8 mouse cellular contexts compared by ENCODE assay signal in genomic region chr14:120297137-120297749, GRCm38 (mm10). TPM values are rescaled to one million over a fixed set of nuclear protein-coding genes. Genes with fewer than 3 reads are reported as not detected.
DNase-seq lines count a peak whose midpoint lies in the region; ATAC-seq and TF ChIP-seq lines count a peak whose summit lies in the region.

No protein-coding gene starts in this region.

- WGBS in midbrain, embryonic 10.5 days, result 77% methylated on average over 16 of the region's 16 CpGs
- 66% methylated on average over 16 of the region's 16 CpGs for WGBS in midbrain, embryonic 13.5 days
- WGBS in kidney, embryonic 16.5 days, result 10% methylated on average over 16 of the region's 16 CpGs
- 20% methylated on average over 16 of the region's 16 CpGs for WGBS in small intestine, adult 2 months

- H3K36me3 ChIP-seq in midbrain, embryonic 10.5 days, result no peaks in the 10 kb centered on the region
- H3K36me3 ChIP-seq in midbrain, embryonic 13.5 days, result no peaks in the 10 kb centered on the region
- no peaks in the 10 kb centered on the region; the same call in 1 of the 2 replicates for H3K36me3 ChIP-seq in kidney, embryonic 16.5 days (ENCODE audit: insufficient read depth, low read length)
- H3K36me3 ChIP-seq in small intestine, adult 2 months (ENCODE audit: control insufficient read depth, insufficient read depth, low read length), result no peaks in the 10 kb centered on the region; the same call in 1 of the 2 replicates

- H3K9ac ChIP-seq in midbrain, embryonic 13.5 days (replicated peaks), result no peak overlapping the region; the same call in 1 of the 2 replicates
- peak overlapping the region; percentile 58 for H3K9ac ChIP-seq in kidney, embryonic 16.5 days (replicated peaks; ENCODE audit: low read length)

- peaks cover 26% of the 10 kb centered on the region for H3K4me1 ChIP-seq in midbrain, embryonic 10.5 days
- peaks cover 20% of the 10 kb centered on the region for H3K4me1 ChIP-seq in midbrain, embryonic 13.5 days (replicated peaks)
- peaks cover 63% of the 10 kb centered on the region for H3K4me1 ChIP-seq in kidney, embryonic 16.5 days (ENCODE audit: insufficient read depth, low read length)
- peaks cover 36% of the 10 kb centered on the region; the same call in 1 of the 2 replicates for H3K4me1 ChIP-seq in small intestine, adult 2 months (ENCODE audit: control insufficient read depth, insufficient read depth, insufficient read length, low read length)

- TF ChIP-seq POLR2A in small intestine, adult 2 months (IDR thresholded peaks at IDR 0.05; ENCODE audit: low read depth, low read length), result no peak

- peak overlapping the region; percentile 42; the same call in 1 of the 2 replicates for H3K27ac ChIP-seq in midbrain, embryonic 10.5 days (replicated peaks)
- no peak overlapping the region for H3K27ac ChIP-seq in midbrain, embryonic 13.5 days
- peak overlapping the region; percentile 93 for H3K27ac ChIP-seq in kidney, embryonic 16.5 days (ENCODE audit: low read length)
- peak overlapping the region; percentile 41 for H3K27ac ChIP-seq in small intestine, adult 2 months (ENCODE audit: insufficient read depth, low read depth, low read length)

- peak; percentile 53 for DNase-seq in adrenal gland, postnatal 14 days
- DNase-seq in adrenal gland, postnatal 4 days (ENCODE audit: low spot score in 2 of 2), result no peak
- no peak for DNase-seq in midbrain, embryonic 10.5 days (ENCODE audit: low spot score)
- no peak for DNase-seq in cerebellum, adult 9-10 months
- no peak for DNase-seq in layer of hippocampus, adult 9-11 months

- no peak for TF ChIP-seq CTCF in small intestine, adult 2 months (IDR thresholded peaks at IDR 0.05; ENCODE audit: extremely low read depth, insufficient read length, insufficient replicate concordance, low read depth, low read length)

- H3K4me2 ChIP-seq in midbrain, embryonic 13.5 days (replicated peaks), result no peak overlapping the region
- H3K4me2 ChIP-seq in kidney, embryonic 16.5 days (replicated peaks; ENCODE audit: low read depth, low read length), result peak overlapping the region; percentile 43

- H3K9me3 ChIP-seq in midbrain, embryonic 10.5 days (replicated peaks), result no peaks in the 10 kb centered on the region
- H3K9me3 ChIP-seq in midbrain, embryonic 13.5 days, result no peaks in the 10 kb centered on the region
- H3K9me3 ChIP-seq in kidney, embryonic 16.5 days (ENCODE audit: low read length), result no peaks in the 10 kb centered on the region

- H3K4me3 ChIP-seq in midbrain, embryonic 10.5 days, result no peak overlapping the region
- no peak overlapping the region for H3K4me3 ChIP-seq in midbrain, embryonic 13.5 days (replicated peaks)
- peak overlapping the region; percentile 14; the same call in 1 of the 2 replicates for H3K4me3 ChIP-seq in kidney, embryonic 16.5 days (ENCODE audit: low read length)
- H3K4me3 ChIP-seq in small intestine, adult 2 months (ENCODE audit: low read depth, low read length), result no peak overlapping the region

- H3K27me3 ChIP-seq in midbrain, embryonic 10.5 days (ENCODE audit: low read depth, poor library complexity, severe bottlenecking), result no peaks in the 10 kb centered on the region
- no peaks in the 10 kb centered on the region for H3K27me3 ChIP-seq in midbrain, embryonic 13.5 days
- H3K27me3 ChIP-seq in kidney, embryonic 16.5 days (ENCODE audit: insufficient read depth, low read length), result no peaks in the 10 kb centered on the region
- no peaks in the 10 kb centered on the region for H3K27me3 ChIP-seq in small intestine, adult 2 months (ENCODE audit: control insufficient read depth, insufficient read depth, low read length)

- ATAC-seq in midbrain, embryonic 13.5 days, result no peak
- ATAC-seq in kidney, embryonic 16.5 days (ENCODE audit: low FRiP score, low TSS enrichment), result peak; percentile 64

RNA-seq across cellular contexts. Expression of gene Mbnl2, which starts 21.8 kb away (rescaled TPM):
- 206 and 223 TPM in 2 replicates for total RNA-seq in adrenal gland, postnatal 14 days (2021)
- total RNA-seq in adrenal gland, postnatal 4 days (2021), result 100 to 1,000 TPM; 169 to 182 TPM
- 24.0 and 30.5 TPM in 2 replicates for polyA plus RNA-seq in midbrain, embryonic 10.5 days (2016; fragmentation: Nextera tagmentation; extraction: Ambion mirVana)
- polyA plus RNA-seq in midbrain, embryonic 13.5 days (2015; fragmentation: Nextera tagmentation; extraction: Ambion mirVana), result 17.2 and 17.6 TPM in 2 replicates
- polyA plus RNA-seq in kidney, embryonic 16.5 days (2015; fragmentation: Nextera tagmentation; extraction: Ambion mirVana), result 103 and 106 TPM in 2 replicates
- 29.8 and 41.7 TPM in 2 replicates for polyA plus RNA-seq in small intestine, adult 2 months (2012; rRNA removed)
